Mouse (Mus musculus): ENCODE measurements around the gene Chic1.
A peak's percentile ranks its signal among the peaks of the same experiment; 100 is the strongest.

The Chic1 gene

DNA sequence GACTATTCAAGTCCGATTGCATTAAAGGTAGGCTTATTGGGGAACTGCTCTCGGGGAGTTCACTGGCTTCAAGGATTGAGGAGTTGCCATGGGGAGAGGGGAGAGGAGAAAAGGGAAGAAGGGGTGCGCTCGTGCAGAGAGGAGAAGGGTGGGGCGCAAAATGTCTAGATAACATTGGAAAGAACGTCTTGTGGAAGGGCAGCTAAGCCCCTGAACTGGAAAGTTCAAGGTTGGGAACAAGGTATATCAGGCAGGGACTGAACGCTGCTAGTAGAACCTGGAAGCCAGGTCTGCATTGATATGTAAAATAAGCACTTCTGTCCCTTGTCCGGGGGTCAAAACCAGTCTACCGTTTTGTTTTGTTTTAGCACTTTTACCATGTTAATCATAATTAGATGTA, 81.7 kb downstream of the Chic1 start:
- no peak for DNase-seq

DNA sequence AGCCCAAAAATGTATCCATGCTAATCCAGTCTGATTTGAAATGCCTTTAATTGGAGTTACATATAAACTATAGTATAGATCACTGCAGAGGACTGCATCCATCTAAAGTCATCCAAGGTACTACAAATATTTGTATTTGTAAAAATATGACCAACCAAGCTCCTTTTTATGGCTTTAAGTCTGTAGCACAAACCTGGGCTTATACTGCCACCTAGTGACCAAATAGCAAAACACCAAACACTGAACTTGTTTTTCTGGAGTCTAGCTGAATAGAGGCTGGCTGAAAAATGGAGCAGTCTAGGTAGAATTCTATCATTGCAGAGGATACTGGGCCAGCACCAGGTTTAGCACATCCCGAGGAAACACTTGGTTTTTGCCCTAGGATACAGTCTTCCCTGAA, 84.5 kb downstream of the Chic1 start:
- DNase-seq, result peak; percentile 66

GRCm38 (mm10) chrX:103443755-103444154, 87.5 kb downstream of the Chic1 start:
- DNase-seq, result peak; percentile 79
